Mouse (Mus musculus): ENCODE measurements around the gene Prnp.

GRCm38 (mm10) chr2:131886503-131887160, 23.1 kb upstream of the Prnp start:
- TF ChIP-seq POLR2A (IDR thresholded peaks at IDR 0.05; ENCODE audit: borderline replicate concordance, insufficient read depth, low read length) (no peak), CTCF (IDR thresholded peaks at IDR 0.05; ENCODE audit: borderline replicate concordance, insufficient read depth, low read depth, low read length) (no peak)
